Mouse (Mus musculus): Measurements from ENCODE around the gene Pias3.

DNA sequence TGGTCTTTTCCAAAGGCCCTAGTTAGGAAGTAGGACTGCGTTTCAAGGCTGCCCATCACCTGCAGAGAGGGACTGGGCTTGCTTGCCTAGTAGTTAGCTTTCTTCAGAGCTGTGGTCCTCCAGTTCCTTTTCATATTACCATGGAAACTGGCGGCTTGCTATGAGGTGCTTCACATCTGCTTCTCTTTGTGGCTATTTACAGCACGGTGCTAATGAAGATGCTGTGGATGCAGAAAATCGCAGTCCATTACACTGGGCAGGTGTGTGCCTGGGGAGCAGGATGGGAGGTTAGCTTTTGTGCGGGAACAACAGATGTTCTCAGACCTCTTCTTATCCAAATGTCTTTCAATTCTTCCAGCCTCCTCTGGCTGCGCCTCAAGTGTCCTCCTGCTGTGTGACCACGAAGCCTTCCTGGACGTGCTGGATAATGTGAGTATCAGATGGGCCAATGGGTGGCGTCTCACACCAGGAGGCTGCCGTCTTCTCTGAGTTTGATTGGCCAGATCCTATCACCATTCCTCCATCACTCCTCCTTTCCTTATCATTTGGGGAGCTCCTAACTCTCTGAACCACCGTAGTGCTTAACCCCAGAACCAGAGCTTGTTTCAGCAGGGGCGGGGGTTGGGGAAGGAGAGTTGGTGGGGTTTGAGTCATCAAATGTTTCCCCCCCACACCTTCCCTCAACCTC, 15.8 kb upstream of the Pias3 start:
- TF ChIP-seq CTCF (IDR thresholded peaks at IDR 0.05; ENCODE audit: low read depth) (no peak), EP300 (IDR thresholded peaks at IDR 0.05; ENCODE audit: low read depth) (no peak)

All from liver, embryonic 14.5 days (tissue).